Mouse (Mus musculus): ENCODE measurements around the gene Ppp1r15b. TPM values are rescaled to one million over a fixed set of nuclear protein-coding genes. Genes with fewer than 3 reads are reported as not detected.

Ppp1r15b gene
- polyA plus RNA-seq (2015; fragmentation: Nextera tagmentation; extraction: Ambion mirVana) = 36.3 and 40.3 TPM in 2 replicates

GRCm38 (mm10) chr1:133130638-133131560 is at the start of gene Ppp1r15b:
Ppp1r15b (plus strand) TSS chr1:133131143.
- Histone ChIP-seq H3K4me3 (replicated peaks; ENCODE audit: low read length) (peak within 1 kb of the TSS; percentile 97), H3K9ac (replicated peaks; ENCODE audit: low read depth, low read length) (peak within 1 kb of the TSS; percentile 94), H3K4me2 (ENCODE audit: low read length) (peak within 1 kb of the TSS; percentile 99), H3K27ac (ENCODE audit: low read length) (peak within 1 kb of the TSS; percentile 97), H3K4me1 (replicated peaks; ENCODE audit: control insufficient read depth, insufficient read depth, low read length) (peaks cover 49% of the 10 kb centered on the region), H3K9me3 (ENCODE audit: control insufficient read depth, low read length) (no peaks in the 10 kb centered on the region), H3K27me3 (replicated peaks; ENCODE audit: control insufficient read depth, insufficient read depth, low read length) (no peaks in the 10 kb centered on the region), H3K36me3 (ENCODE audit: control insufficient read depth, insufficient read depth) (no peaks in the 10 kb centered on the region)
- peak; percentile 99 for ATAC-seq
- under 1% methylated on average over 72 of the region's 72 CpGs for WGBS

GRCm38 (mm10) chr1:133083003-133083546 is 47.9 kb upstream of the Ppp1r15b start:
- peaks cover 12% of the 10 kb centered on the region for H3K36me3 ChIP-seq (ENCODE audit: control insufficient read depth, insufficient read depth)
- H3K4me3 ChIP-seq (replicated peaks; ENCODE audit: low read length) = no peak overlapping the region
- H3K9me3 ChIP-seq (ENCODE audit: control insufficient read depth, low read length) = no peaks in the 10 kb centered on the region
- no peaks in the 10 kb centered on the region for H3K27me3 ChIP-seq (replicated peaks; ENCODE audit: control insufficient read depth, insufficient read depth, low read length)
- peaks cover 23% of the 10 kb centered on the region for H3K4me1 ChIP-seq (replicated peaks; ENCODE audit: control insufficient read depth, insufficient read depth, low read length)
- no peak for ATAC-seq
- no peak overlapping the region for H3K4me2 ChIP-seq (ENCODE audit: low read length)
- H3K9ac ChIP-seq (replicated peaks; ENCODE audit: low read depth, low read length) = no peak overlapping the region
- 94% methylated on average over 5 of the region's 5 CpGs for WGBS
- H3K27ac ChIP-seq (ENCODE audit: low read length) = no peak overlapping the region

- H3K4me3 ChIP-seq (replicated peaks; ENCODE audit: low read length) = no peak overlapping the region
- H3K27me3 ChIP-seq (replicated peaks; ENCODE audit: control insufficient read depth, insufficient read depth, low read length) = no peaks in the 10 kb centered on the region
- no peaks in the 10 kb centered on the region for H3K9me3 ChIP-seq (ENCODE audit: control insufficient read depth, low read length)
- peaks cover 20% of the 10 kb centered on the region for H3K4me1 ChIP-seq (replicated peaks; ENCODE audit: control insufficient read depth, insufficient read depth, low read length)
- no peak overlapping the region for H3K9ac ChIP-seq (replicated peaks; ENCODE audit: low read depth, low read length)
- H3K4me2 ChIP-seq (ENCODE audit: low read length) = no peak overlapping the region
- H3K36me3 ChIP-seq (ENCODE audit: control insufficient read depth, insufficient read depth) = peaks cover 12% of the 10 kb centered on the region
- no peak for ATAC-seq
- 84% methylated on average over 11 of the region's 11 CpGs for WGBS
- H3K27ac ChIP-seq (ENCODE audit: low read length) = no peak overlapping the region
These were observed 46.9 kb upstream of the Ppp1r15b start for GRCm38 (mm10) chr1:133083942-133084625.

- WGBS = 81% methylated on average over 14 of the region's 14 CpGs
- Histone ChIP-seq H3K4me3 (replicated peaks; ENCODE audit: low read length) (no peak overlapping the region), H3K9ac (replicated peaks; ENCODE audit: low read depth, low read length) (no peak overlapping the region), H3K4me1 (replicated peaks; ENCODE audit: control insufficient read depth, insufficient read depth, low read length) (peaks cover 15% of the 10 kb centered on the region), H3K27me3 (replicated peaks; ENCODE audit: control insufficient read depth, insufficient read depth, low read length) (no peaks in the 10 kb centered on the region), H3K4me2 (ENCODE audit: low read length) (no peak overlapping the region), H3K9me3 (ENCODE audit: control insufficient read depth, low read length) (no peaks in the 10 kb centered on the region), H3K36me3 (ENCODE audit: control insufficient read depth, insufficient read depth) (peaks cover 12% of the 10 kb centered on the region), H3K27ac (ENCODE audit: low read length) (no peak overlapping the region)
- no peak for ATAC-seq
These were observed 46.1 kb upstream of the Ppp1r15b start for GRCm38 (mm10) chr1:133084708-133085416.

- peaks cover 10% of the 10 kb centered on the region for H3K4me1 ChIP-seq (replicated peaks; ENCODE audit: control insufficient read depth, insufficient read depth, low read length)
- no peak overlapping the region for H3K9ac ChIP-seq (replicated peaks; ENCODE audit: low read depth, low read length)
- H3K36me3 ChIP-seq (ENCODE audit: control insufficient read depth, insufficient read depth) = peaks cover 16% of the 10 kb centered on the region
- no peaks in the 10 kb centered on the region for H3K27me3 ChIP-seq (replicated peaks; ENCODE audit: control insufficient read depth, insufficient read depth, low read length)
- H3K4me3 ChIP-seq (replicated peaks; ENCODE audit: low read length) = no peak overlapping the region
- H3K4me2 ChIP-seq (ENCODE audit: low read length) = no peak overlapping the region
- H3K9me3 ChIP-seq (ENCODE audit: control insufficient read depth, low read length) = no peaks in the 10 kb centered on the region
- ATAC-seq = no peak
- WGBS = 80% methylated on average over 8 of the region's 8 CpGs
- no peak overlapping the region for H3K27ac ChIP-seq (ENCODE audit: low read length)
These were observed 45.6 kb upstream of the Ppp1r15b start for GRCm38 (mm10) chr1:133085417-133085742.

- H3K27me3 ChIP-seq (replicated peaks; ENCODE audit: control insufficient read depth, insufficient read depth, low read length) = no peaks in the 10 kb centered on the region
- no peaks in the 10 kb centered on the region for H3K4me1 ChIP-seq (replicated peaks; ENCODE audit: control insufficient read depth, insufficient read depth, low read length)
- H3K36me3 ChIP-seq (ENCODE audit: control insufficient read depth, insufficient read depth) = peaks cover 15% of the 10 kb centered on the region
- no peak overlapping the region for H3K27ac ChIP-seq (ENCODE audit: low read length)
- no peak overlapping the region for H3K4me2 ChIP-seq (ENCODE audit: low read length)
- no peak overlapping the region for H3K9ac ChIP-seq (replicated peaks; ENCODE audit: low read depth, low read length)
- no peak overlapping the region for H3K4me3 ChIP-seq (replicated peaks; ENCODE audit: low read length)
- WGBS = 89% methylated on average over 10 of the region's 10 CpGs
- no peaks in the 10 kb centered on the region for H3K9me3 ChIP-seq (ENCODE audit: control insufficient read depth, low read length)
- no peak for ATAC-seq
These were observed 44.1 kb upstream of the Ppp1r15b start for GRCm38 (mm10) chr1:133086804-133087203.

GRCm38 (mm10) chr1:133087206-133087905 is 43.6 kb upstream of the Ppp1r15b start:
- Histone ChIP-seq H3K4me1 (replicated peaks; ENCODE audit: control insufficient read depth, insufficient read depth, low read length) (no peaks in the 10 kb centered on the region), H3K9me3 (ENCODE audit: control insufficient read depth, low read length) (no peaks in the 10 kb centered on the region), H3K36me3 (ENCODE audit: control insufficient read depth, insufficient read depth) (peaks cover 12% of the 10 kb centered on the region), H3K4me3 (replicated peaks; ENCODE audit: low read length) (no peak overlapping the region), H3K9ac (replicated peaks; ENCODE audit: low read depth, low read length) (no peak overlapping the region), H3K27me3 (replicated peaks; ENCODE audit: control insufficient read depth, insufficient read depth, low read length) (no peaks in the 10 kb centered on the region), H3K27ac (ENCODE audit: low read length) (no peak overlapping the region), H3K4me2 (ENCODE audit: low read length) (no peak overlapping the region)
- ATAC-seq = peak; percentile 60
- 46% methylated on average over 7 of the region's 7 CpGs for WGBS

GRCm38 (mm10) chr1:133088196-133088595 is 42.7 kb upstream of the Ppp1r15b start:
- Histone ChIP-seq H3K4me1 (replicated peaks; ENCODE audit: control insufficient read depth, insufficient read depth, low read length) (no peaks in the 10 kb centered on the region), H3K9ac (replicated peaks; ENCODE audit: low read depth, low read length) (no peak overlapping the region), H3K4me2 (ENCODE audit: low read length) (no peak overlapping the region), H3K9me3 (ENCODE audit: control insufficient read depth, low read length) (no peaks in the 10 kb centered on the region), H3K27ac (ENCODE audit: low read length) (no peak overlapping the region), H3K27me3 (replicated peaks; ENCODE audit: control insufficient read depth, insufficient read depth, low read length) (no peaks in the 10 kb centered on the region), H3K4me3 (replicated peaks; ENCODE audit: low read length) (no peak overlapping the region), H3K36me3 (ENCODE audit: control insufficient read depth, insufficient read depth) (peaks cover 10% of the 10 kb centered on the region)
- 84% methylated on average over 10 of the region's 10 CpGs for WGBS
- ATAC-seq = no peak

Data from forebrain, embryonic 16.5 days (tissue).